Mouse (Mus musculus) layer of hippocampus, postnatal 14 days (tissue): ENCODE measurements around the gene Klhl5. TPM values are rescaled to one million over a fixed set of nuclear protein-coding genes. Genes with fewer than 3 reads are reported as not detected.

ENCODE experiments used
- DNase-seq, 2 experiments: peaks; one replicate each; pipeline ENCODE4 v3.0.0; 2021 to 2022; ENCODE audit warnings: low spot score in 2 of 2, mixed read lengths in 1 of 2
- total RNA-seq, 2 experiments: library from RNA; stranded (reverse); gene quantifications; 2 replicates each; pipeline ENCODE4 v1.2.3; 2021

Klhl5 gene
- total RNA-seq, 2 experiments from 2014 or later: 79.0 to 87.6 TPM

- DNase-seq: no peak
Measured at GRCm38 (mm10) chr5:65142247-65142646, 34.9 kb downstream of the Klhl5 start.

DNA sequence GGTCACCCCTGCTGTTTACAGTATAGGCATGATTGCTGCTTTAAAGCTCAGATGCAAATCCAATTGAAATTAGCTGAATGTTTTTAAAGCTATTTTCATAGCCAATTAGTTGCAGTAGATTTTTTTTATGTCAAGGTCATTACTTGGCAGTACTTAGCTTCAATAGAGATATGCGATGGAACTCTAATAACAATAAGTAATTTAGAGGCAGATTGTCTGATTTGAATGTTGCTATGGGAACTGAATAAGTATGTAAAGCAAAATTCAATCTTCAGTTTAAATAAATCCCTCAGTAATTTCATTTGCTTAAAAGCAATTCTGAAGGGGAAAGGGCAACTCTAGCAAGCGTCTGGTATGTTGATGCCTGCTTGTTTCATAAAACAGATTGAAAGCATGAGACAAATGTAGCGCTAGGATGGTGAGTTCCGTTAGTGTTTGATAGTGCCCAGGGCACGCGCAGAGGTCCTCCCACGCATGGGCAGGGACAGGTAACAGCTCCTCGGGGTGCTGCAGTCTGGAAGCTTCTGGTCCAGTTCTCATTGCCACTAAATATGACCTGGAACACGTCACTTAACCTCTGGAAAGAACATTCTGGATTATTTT, 38.3 kb downstream of the Klhl5 start:
- DNase-seq: no peak

DNA sequence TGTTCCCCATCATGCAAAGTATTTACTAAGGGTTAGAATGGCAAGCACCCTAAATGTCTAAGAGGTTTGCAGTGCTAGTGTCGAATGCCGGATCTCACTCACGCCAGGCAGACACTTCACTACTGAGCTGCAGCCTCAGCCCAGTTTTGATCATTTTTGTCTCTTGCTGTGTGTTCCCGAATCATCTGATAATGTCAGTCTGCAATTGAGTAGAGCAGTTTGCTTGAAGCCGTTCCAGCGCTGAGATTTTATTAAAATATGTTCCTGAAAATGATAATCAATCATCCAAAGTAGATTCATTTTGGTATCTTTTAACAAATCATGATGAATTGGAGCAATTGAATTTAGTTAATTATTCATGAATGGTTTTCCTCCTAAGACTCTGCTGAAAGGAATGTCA, 39.4 kb downstream of the Klhl5 start:
- DNase-seq: peak in 1 of 2 experiments; percentile 69

- DNase-seq: no peak
Measured at GRCm38 (mm10) chr5:65149706-65150105, 42.4 kb downstream of the Klhl5 start.

DNA sequence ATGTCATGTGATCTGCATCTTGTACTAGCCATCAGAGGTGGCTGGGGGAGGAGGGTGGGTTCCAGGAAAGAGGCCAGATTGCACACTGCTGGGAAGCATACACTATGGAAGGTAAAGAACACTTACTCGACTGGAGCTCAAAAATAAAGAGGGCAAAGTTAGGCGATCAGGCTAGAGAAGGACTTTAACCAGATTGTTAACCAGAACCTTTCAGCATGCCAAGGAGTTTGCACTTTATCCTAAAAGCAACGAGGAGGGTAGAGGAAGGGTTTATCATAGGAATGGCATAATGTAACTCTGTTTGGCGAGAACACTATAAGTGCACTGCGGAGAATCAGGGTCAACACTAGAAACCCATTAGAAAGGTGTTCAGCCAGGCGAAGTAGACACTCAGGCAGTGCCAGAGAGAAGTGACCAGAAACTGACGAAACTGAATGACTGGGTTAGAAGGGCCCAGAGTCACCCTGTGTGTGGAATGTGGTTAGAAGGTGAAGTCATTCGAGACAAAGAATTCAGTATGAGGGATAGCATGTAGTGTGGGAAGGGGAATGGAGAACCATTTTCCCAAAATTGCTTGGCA, 43.1 kb downstream of the Klhl5 start:
- no peak for DNase-seq

DNA sequence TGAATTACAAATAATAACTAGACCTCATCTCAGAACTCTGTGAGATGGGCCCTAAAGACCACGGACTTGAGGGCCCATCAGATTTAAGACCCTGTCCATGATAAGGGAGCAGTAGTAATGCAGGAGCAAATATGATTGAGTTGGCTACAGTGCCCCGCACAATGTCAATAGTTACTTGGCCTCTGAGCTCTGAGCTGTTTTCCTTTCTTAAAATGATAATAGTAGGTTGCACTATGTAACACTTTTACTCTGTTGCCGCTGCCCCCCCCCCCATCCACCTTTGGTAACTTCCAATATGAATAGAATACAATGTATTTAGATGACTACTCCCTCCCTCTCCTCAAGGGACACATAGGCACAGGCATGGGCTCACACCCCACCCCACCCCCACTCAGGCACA, 43.9 kb downstream of the Klhl5 start:
- DNase-seq: no peak

GRCm38 (mm10) chr5:65151767-65152166, 44.4 kb downstream of the Klhl5 start:
- DNase-seq: no peak

DNA sequence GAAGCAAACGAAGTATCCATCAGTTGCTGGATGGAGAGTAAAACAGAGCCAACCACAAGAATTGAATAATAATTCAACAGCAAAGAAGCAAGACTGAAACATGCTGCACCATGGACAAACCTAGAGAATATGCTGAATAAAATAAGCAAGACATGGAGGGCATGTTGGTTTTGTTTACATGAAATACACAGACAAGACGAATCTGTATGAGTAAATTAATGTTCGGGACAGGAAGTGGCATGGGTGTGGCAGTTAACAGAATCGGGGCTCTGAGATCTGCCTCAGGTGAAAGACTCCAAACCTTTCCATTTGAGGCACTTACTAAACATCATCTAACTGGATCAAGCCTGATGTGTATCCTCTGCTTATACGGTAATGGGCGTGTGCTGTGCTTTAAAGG, 46.9 kb downstream of the Klhl5 start:
- DNase-seq: no peak

DNA sequence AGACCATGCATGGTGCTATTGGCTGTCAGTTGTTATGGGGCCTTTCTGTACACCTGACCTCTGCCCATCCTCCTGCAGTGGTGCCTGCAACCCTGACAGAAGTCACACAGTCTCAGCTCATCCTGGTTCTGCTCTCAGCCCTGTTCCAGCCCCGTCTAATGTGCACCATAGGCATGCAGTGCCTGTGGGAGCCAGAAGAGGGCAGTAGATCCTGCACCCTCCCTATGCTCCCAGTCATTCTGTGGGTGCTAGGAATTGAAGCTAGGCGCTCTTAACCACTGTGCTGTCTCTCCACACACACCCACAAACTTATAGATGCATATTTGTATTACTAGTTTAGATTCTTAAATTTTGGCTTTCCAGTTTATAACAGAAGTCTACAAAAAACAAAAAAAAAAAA, 49.5 kb downstream of the Klhl5 start:
- DNase-seq: no peak

DNA sequence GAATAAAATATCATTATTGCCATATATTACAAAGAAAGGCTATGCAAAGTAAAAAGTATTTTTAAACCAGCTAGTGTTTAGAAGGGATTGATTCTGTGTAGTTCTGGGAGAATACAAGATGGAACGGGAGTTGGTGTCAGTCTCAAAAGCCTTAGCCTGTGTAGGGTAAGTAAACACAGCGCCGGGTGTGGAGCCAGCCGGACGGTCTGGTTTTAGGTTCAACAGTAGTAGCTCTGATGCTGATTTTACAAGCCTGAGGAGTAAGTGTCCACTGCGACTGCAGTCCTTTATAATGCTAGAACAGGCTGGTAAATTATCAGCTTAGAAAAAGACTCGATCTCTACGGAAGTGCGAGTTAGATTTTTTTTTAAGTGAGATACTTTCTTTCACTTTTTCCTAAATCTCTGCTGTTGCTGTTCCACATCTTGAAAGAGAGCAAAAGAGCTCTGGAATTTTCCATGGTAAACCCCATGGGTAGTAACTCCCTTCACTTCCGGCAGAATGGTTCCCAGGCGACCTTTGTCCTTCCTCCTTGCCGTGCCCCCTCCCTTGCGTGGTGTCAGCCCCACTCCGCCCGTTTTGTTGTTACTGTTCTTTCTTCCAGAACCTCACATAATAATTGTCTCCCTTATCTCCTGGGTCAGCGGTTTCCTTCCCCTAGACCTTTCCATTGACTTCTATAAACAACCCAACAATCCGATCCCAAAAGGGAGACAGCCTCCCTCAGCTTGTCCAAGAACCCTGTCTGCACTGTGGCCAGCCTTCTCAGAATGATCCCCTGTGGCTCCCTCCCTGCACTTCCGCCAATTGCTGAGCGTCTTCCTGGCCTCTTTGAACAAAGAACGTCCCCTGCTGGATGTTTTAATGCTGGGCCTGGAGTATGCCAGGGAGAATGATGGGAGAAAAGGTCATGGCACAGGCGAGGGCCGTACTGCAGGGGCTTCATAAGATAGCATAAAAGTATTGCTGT, 50.4 kb downstream of the Klhl5 start:
- DNase-seq: no peak

DNA sequence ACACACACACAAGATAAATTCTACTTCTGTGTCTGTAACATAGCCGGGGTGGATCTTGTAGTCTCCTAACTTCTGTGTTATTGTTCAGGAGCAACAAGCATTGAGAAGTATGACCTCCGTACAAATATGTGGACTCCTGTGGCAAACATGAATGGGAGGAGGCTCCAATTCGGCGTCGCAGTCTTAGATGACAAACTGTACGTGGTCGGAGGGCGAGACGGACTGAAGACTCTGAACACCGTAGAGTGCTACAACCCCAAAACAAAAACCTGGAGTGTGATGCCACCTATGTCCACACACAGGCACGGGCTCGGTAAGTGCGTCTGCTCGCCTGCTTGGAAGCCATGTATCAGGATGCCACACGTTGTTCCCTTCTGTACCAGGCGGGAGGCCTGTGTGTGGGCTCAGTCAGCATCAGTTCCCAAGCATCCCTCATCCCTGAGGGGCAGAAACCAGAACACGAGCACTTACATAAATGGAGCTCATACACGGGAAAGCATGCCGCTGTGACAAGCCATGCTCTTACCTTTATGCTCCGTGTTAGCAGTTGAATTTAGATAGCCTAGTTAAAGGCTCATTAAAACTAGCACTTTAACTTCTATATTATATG, 51.5 kb downstream of the Klhl5 start:
- DNase-seq: no peak

DNA sequence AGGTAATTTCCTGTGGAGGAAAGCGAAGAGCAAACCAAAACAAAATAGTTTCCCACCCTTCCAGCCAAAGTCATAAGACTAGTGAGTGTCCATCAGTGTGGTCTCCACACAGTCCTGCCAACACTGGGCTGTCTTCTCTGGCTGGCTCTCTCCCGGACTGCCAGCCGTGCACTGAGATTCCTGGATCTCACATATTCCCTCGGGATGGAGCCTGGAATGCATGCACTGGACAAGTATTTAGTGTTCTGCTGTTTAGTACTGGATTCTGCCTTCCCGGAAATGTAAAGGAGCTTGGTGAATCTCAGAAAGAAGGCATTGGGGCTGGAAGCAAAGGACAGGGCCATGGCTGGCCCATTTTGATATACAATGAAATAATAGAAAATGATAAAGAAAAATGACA, 55.7 kb downstream of the Klhl5 start:
- DNase-seq: no peak

DNA sequence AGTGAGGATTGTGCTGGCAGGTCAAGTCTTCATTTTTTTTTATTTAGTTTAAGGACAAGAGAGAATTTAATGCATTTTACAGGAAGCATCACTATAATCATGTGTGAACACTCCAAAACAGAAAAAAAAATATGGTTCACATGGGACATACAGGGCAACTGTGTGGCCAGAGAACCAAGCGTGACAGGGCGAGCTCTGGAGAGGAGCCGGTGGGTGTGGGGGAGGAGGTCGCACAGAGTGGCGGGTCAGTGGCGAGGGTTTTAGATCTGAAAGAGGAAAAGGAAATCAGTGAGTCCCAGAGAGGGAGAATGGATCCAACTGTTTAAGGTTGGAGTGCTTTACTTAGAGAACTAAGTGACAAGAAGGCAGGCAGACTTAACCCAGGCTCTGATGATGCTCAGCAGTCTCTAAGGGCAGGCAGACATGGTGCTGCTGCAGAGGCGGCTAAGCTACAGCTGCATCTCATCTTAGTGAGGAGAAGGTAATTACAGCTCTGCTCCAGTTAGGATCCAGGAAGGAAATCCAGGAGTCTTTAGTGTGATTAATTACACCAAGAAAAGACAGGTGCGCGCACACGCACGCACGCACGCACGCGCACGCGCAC, 56.3 kb downstream of the Klhl5 start:
- DNase-seq: no peak

DNA sequence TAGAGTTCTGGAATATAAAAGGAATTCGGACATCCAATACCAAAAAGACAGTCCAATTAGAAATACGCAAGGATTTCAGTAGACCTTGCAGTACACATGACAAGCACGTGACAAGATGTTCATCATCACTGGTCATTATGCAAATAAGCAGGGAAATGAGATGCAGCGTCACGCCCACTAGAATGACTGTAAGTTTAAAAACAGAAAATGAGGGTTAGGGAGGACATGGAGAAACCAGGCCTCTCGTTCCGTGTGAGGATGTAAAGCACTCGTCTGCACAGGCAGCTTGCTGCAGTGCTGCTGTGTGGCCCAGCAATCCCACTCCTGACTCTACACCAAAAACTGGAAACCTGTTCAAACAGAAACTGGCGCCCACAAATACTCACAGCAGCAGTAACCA, 62.9 kb downstream of the Klhl5 start:
- DNase-seq: no peak

GRCm38 (mm10) chr5:65175035-65175917, 67.9 kb downstream of the Klhl5 start:
- DNase-seq: peak; percentile 37 to 58

DNA sequence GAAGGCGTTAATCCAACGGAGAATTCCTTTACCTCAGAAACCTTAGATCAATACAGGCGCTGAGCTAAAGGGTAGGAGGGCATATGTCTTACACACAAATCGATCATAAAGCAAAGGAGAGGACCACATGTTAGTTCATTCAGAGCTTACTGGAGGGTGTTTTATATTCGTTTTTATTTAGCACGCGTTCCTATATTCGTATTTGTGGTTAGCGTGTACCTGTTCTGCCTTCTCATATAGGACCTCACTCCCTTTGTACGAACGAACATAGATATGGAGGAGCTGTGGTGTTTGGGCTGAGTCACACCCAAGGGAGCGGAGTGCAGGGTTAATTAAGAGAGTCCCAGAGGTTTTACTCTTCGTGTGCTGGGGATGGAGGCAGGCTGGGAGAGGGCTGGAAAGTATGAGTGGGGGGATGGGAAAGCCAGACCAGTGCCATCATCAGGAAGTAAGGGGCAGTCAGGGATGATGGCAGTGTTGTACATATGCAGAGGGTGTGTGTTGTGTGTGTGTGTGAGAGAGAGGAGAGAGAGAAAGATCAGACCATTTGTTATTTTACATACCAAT, 68.7 kb downstream of the Klhl5 start:
- DNase-seq: no peak

DNA sequence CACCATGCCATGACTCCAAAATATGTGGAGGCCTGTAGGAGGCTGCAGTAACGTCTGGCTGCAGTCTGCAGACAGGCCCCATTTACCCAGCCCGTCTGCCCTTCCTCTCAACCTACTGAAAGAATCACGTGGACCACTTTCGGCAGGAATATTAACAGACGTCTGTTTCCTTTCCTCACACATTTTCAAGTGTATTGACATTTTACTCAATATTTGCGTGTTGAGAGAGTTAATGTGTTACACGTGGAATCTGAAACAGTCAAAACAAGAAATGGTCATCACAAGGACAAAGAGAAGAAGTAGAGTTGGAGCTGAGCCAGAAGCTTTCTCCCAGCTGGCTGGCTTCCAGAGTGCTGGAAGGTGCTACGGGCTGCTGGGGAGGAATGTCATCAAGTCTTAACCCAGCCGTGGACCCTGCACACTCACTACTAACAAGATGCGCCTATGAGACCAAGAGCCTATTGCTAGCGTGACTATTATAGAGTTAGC, 69.7 kb downstream of the Klhl5 start:
- no peak for DNase-seq

- DNase-seq: no peak
Measured at GRCm38 (mm10) chr5:65178477-65178876, 71.1 kb downstream of the Klhl5 start.

DNA sequence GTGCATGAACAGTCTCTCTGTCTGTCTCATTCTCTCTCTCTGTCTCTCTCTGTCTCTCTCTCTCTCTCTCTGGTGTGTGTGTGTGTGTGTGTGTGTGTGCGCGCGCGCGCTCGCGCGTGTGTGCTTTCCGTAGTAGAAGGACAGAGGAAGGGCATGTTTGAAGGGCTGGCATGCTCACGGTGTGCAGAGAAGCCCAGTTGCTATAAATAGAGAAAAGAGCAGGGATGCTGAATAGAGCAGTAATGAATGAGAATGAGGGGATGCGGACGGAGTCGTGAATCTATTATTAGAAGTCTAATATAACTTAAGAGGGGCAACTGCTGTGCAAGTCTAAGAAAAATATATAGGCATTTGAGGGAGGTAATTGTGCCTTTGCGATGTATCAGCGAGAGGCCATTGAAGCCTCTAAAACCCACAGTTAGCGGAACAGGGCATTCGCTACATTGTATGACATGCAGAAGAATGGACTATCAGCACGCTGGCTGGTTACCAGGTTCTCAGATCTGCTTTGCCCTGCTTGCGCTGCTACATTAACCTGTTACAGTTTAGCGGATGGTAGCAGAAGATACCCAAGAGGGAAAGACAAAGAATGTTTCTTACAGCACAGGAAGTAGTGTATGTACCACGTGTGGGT, 73.9 kb downstream of the Klhl5 start:
- no peak for DNase-seq
